Mouse (Mus musculus): ENCODE measurements around the gene B3galt6. TPM values are rescaled to one million over a fixed set of nuclear protein-coding genes. Genes with fewer than 3 reads are reported as not detected.

The B3galt6 gene
- polyA plus RNA-seq, 1 experiment from 2014 or later, result 30.4 TPM

DNA sequence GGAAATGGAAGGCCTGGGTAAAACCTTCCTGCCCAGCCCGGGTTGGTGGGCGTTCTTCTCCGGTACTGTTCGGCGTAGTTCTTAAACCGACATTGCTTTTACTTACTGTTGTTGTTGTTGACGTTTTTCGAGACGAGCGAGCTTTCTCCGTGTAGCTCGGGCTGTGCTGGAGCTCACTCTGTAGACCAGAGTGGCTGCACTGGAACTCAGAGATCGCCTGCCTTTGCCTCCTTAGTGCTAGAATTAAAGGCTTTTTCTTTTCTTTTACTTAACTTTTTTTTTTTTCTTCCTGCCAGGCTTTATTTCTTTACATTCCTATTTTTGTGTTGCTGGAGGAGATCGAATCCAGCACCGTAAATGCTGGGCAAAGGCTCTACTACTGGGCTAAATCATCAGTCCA lies 1.2 kb upstream of the B3galt6 start:
- Histone ChIP-seq H3K27me3 (replicated peaks; ENCODE audit: control insufficient read depth, insufficient read depth, low read length) (no peaks in the 10 kb centered on the region), H3K4me1 (replicated peaks; ENCODE audit: control insufficient read depth, insufficient read depth, low read length) (peaks cover 22% of the 10 kb centered on the region), H3K27ac (ENCODE audit: low read length) (peak overlapping the region; percentile 96), H3K4me2 (ENCODE audit: low read length) (peak overlapping the region; percentile 68), H3K4me3 (replicated peaks; ENCODE audit: low read length) (peak overlapping the region; percentile 61), H3K9me3 (ENCODE audit: control insufficient read depth, low read length) (no peaks in the 10 kb centered on the region), H3K36me3 (ENCODE audit: control insufficient read depth, insufficient read depth) (no peaks in the 10 kb centered on the region), H3K9ac (replicated peaks; ENCODE audit: low read depth, low read length) (peak overlapping the region; percentile 81)
- no peak for ATAC-seq
- WGBS, result 4% methylated on average over 15 of the region's 15 CpGs

- Histone ChIP-seq H3K4me2 (ENCODE audit: low read length) (peak overlapping the region; percentile 68), H3K9me3 (ENCODE audit: control insufficient read depth, low read length) (no peaks in the 10 kb centered on the region), H3K36me3 (ENCODE audit: control insufficient read depth, insufficient read depth) (no peaks in the 10 kb centered on the region), H3K9ac (replicated peaks; ENCODE audit: low read depth, low read length) (peak overlapping the region; percentile 81), H3K4me1 (replicated peaks; ENCODE audit: control insufficient read depth, insufficient read depth, low read length) (peaks cover 22% of the 10 kb centered on the region), H3K4me3 (replicated peaks; ENCODE audit: low read length) (peak overlapping the region; percentile 61), H3K27ac (ENCODE audit: low read length) (peak overlapping the region; percentile 96), H3K27me3 (replicated peaks; ENCODE audit: control insufficient read depth, insufficient read depth, low read length) (no peaks in the 10 kb centered on the region)
- peak; percentile 86 for ATAC-seq
- WGBS, result under 1% methylated on average over 70 of the region's 70 CpGs
These were observed 578 bp upstream of the B3galt6 start for GRCm38 (mm10) chr4:155992906-155993547.

DNA sequence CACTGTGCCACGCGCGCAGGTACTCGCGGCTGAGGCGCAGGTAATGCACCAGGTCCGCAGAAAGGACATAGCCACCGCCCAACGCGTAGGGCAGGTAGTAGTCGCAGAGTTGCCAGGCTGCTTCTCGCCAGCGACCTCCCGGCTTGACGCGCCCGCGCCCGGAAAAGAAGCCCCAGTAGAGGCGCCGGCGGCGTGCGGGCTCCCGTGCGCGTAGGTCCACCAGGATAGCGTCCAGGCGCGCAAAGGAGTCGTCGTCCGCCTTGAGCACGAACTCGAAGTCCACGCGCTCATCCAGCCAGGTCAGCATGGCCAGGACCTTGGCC lies 580 bp downstream of the B3galt6 start:
- peak; percentile 2; the same call in 1 of the 2 replicates for ATAC-seq
- H3K36me3 ChIP-seq (ENCODE audit: control insufficient read depth, insufficient read depth), result no peaks in the 10 kb centered on the region
- H3K4me2 ChIP-seq (ENCODE audit: low read length), result peak overlapping the region; percentile 99
- WGBS, result 29% methylated on average over 37 of the region's 37 CpGs
- H3K27ac ChIP-seq (ENCODE audit: low read length), result peak overlapping the region; percentile 95
- H3K4me1 ChIP-seq (replicated peaks; ENCODE audit: control insufficient read depth, insufficient read depth, low read length), result peaks cover 22% of the 10 kb centered on the region
- peak overlapping the region; percentile 74 for H3K4me3 ChIP-seq (replicated peaks; ENCODE audit: low read length)
- H3K27me3 ChIP-seq (replicated peaks; ENCODE audit: control insufficient read depth, insufficient read depth, low read length), result no peaks in the 10 kb centered on the region
- H3K9me3 ChIP-seq (ENCODE audit: control insufficient read depth, low read length), result no peaks in the 10 kb centered on the region
- H3K9ac ChIP-seq (replicated peaks; ENCODE audit: low read depth, low read length), result peak overlapping the region; percentile 81

GRCm38 (mm10) chr4:155991211-155991907 lies 1.1 kb downstream of the B3galt6 start:
- Histone ChIP-seq H3K9ac (replicated peaks; ENCODE audit: low read depth, low read length) (peak overlapping the region; percentile 81), H3K27ac (ENCODE audit: low read length) (peak overlapping the region; percentile 95; the same call in 1 of the 2 replicates), H3K4me3 (replicated peaks; ENCODE audit: low read length) (peak overlapping the region; percentile 74), H3K36me3 (ENCODE audit: control insufficient read depth, insufficient read depth) (no peaks in the 10 kb centered on the region), H3K4me2 (ENCODE audit: low read length) (peak overlapping the region; percentile 99), H3K4me1 (replicated peaks; ENCODE audit: control insufficient read depth, insufficient read depth, low read length) (peaks cover 22% of the 10 kb centered on the region), H3K9me3 (ENCODE audit: control insufficient read depth, low read length) (no peaks in the 10 kb centered on the region), H3K27me3 (replicated peaks; ENCODE audit: control insufficient read depth, insufficient read depth, low read length) (no peaks in the 10 kb centered on the region)
- no peak for ATAC-seq
- WGBS, result 87% methylated on average over 22 of the region's 22 CpGs

DNA sequence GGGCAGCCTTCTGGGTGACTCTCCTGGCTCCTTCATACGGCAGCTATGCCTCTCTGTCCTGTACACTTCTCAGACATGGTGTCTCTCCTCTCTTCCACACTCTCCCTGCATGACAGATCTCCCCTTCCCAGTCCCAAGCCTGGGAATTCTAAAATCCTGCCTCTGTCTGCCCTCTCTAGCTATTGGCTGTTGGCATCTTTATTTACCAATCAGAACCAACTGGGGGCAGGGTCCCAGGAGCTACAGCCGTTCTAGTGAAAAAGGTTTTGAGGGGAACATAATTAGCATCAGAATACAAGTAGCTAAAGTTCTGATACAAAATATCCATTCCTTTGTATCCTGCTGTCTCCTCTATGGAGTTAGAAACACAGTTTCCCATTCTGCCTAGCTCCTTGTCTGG lies 8.7 kb downstream of the B3galt6 start:
- no peak overlapping the region for H3K4me3 ChIP-seq (replicated peaks; ENCODE audit: low read length)
- H3K9ac ChIP-seq (replicated peaks; ENCODE audit: low read depth, low read length), result no peak overlapping the region
- WGBS, result 7% methylated on average over 2 of the region's 2 CpGs
- no peaks in the 10 kb centered on the region for H3K9me3 ChIP-seq (ENCODE audit: control insufficient read depth, low read length)
- no peaks in the 10 kb centered on the region for H3K36me3 ChIP-seq (ENCODE audit: control insufficient read depth, insufficient read depth)
- H3K27me3 ChIP-seq (replicated peaks; ENCODE audit: control insufficient read depth, insufficient read depth, low read length), result 0 out of 2 replicates have a peak, but pooled peaks cover 2% of the 10 kb centered on the region
- 0 out of 2 replicates have a peak, but pooled peaks have one; percentile 55 for ATAC-seq
- H3K4me1 ChIP-seq (replicated peaks; ENCODE audit: control insufficient read depth, insufficient read depth, low read length), result 0 out of 2 replicates have a peak, but pooled peaks cover 4% of the 10 kb centered on the region
- no peak overlapping the region for H3K27ac ChIP-seq (ENCODE audit: low read length)
- no peak overlapping the region for H3K4me2 ChIP-seq (ENCODE audit: low read length)

DNA sequence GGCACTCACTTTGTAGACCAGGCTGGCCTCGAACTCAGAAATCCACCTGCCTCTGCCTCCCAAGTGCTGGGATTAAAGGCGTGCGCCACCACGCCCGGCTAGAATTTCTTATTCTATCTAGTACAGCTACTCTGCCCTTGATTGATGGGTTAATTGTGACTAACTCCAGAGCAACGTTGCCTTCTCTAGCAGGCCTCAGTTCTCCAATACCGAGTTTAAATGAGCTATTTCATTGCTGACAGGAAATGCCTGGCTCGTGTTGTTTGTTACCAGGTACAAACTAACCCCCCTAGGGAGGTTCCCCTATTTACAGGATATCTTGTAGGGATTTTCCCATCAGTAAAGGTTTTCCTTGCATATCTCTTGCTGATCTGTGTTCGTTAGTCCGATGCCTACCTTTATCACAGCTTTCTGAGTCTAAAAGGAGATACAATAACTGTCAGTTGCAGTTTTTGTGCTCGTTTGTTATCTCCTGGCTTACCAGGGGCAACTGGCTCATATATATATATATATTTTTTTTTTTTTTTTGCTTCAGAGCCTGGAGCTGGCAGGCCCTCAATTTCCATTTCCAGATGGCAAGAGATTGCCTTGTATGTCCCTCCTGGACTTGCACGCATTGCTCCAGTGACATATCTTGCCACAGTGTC lies 10.9 kb downstream of the B3galt6 start:
- H3K27me3 ChIP-seq (replicated peaks; ENCODE audit: control insufficient read depth, insufficient read depth, low read length), result 0 out of 2 replicates have a peak, but pooled peaks cover 2% of the 10 kb centered on the region
- no peak overlapping the region for H3K9ac ChIP-seq (replicated peaks; ENCODE audit: low read depth, low read length)
- H3K4me1 ChIP-seq (replicated peaks; ENCODE audit: control insufficient read depth, insufficient read depth, low read length), result 0 out of 2 replicates have a peak, but pooled peaks cover 4% of the 10 kb centered on the region
- ATAC-seq, result no peak
- no peak overlapping the region for H3K4me3 ChIP-seq (replicated peaks; ENCODE audit: low read length)
- WGBS, result 75% methylated on average over 12 of the region's 12 CpGs
- H3K27ac ChIP-seq (ENCODE audit: low read length), result no peak overlapping the region
- no peak overlapping the region for H3K4me2 ChIP-seq (ENCODE audit: low read length)
- H3K36me3 ChIP-seq (ENCODE audit: control insufficient read depth, insufficient read depth), result no peaks in the 10 kb centered on the region
- H3K9me3 ChIP-seq (ENCODE audit: control insufficient read depth, low read length), result no peaks in the 10 kb centered on the region

DNA sequence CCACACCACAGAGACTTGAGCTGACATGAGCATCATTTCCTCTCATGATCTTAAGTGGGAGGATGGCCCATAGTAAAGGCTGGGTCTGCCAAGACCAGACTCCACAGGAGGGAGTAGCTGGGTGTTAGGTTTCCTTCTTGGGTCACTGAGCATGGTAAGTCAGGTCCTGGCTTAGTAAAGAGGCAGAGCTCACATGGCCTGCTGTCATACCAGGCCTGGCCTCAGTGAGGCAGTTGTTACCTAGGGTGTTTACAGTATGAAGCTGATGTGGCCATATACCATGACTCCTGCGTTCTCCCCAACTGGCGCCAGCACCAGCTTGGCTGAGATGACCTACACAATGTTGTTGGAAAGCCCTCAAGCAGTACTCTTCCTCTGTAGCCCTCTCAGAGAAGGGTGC lies 19.2 kb downstream of the B3galt6 start:
- Histone ChIP-seq H3K9me3 (ENCODE audit: control insufficient read depth, low read length) (no peaks in the 10 kb centered on the region), H3K27me3 (replicated peaks; ENCODE audit: control insufficient read depth, insufficient read depth, low read length) (no peaks in the 10 kb centered on the region), H3K4me3 (replicated peaks; ENCODE audit: low read length) (no peak overlapping the region), H3K9ac (replicated peaks; ENCODE audit: low read depth, low read length) (no peak overlapping the region), H3K36me3 (ENCODE audit: control insufficient read depth, insufficient read depth) (no peaks in the 10 kb centered on the region), H3K4me1 (replicated peaks; ENCODE audit: control insufficient read depth, insufficient read depth, low read length) (no peaks in the 10 kb centered on the region), H3K4me2 (ENCODE audit: low read length) (no peak overlapping the region), H3K27ac (ENCODE audit: low read length) (no peak overlapping the region)
- 84% methylated on average over 2 of the region's 2 CpGs for WGBS
- ATAC-seq, result no peak

GRCm38 (mm10) chr4:155972651-155973050 lies 19.8 kb downstream of the B3galt6 start:
- 44% methylated on average over 6 of the region's 6 CpGs for WGBS
- no peak for ATAC-seq

DNA sequence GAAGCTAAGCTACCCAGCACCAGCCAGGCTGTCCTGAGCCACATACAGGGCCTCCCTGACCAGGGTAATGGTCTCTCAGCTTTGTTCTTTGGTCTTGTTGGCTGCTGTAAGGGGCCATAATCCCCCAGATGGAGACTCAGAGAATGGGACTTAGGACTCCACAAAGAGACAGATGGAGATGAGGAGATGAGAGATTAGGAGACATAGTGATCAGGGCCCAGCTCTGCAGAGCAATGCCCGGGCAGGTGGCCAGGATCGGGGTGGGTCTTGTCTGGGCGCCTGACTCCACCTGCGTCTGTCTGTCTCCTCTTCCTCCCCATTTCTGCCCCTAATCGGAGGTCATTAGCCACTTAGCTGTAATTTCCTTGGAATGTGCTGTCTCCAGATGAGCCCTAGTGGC lies 22.2 kb downstream of the B3galt6 start:
- 91% methylated on average over 5 of the region's 5 CpGs for WGBS
- Histone ChIP-seq H3K4me2 (ENCODE audit: low read length) (no peak overlapping the region), H3K36me3 (ENCODE audit: control insufficient read depth, insufficient read depth) (no peaks in the 10 kb centered on the region), H3K4me1 (replicated peaks; ENCODE audit: control insufficient read depth, insufficient read depth, low read length) (no peaks in the 10 kb centered on the region), H3K4me3 (replicated peaks; ENCODE audit: low read length) (no peak overlapping the region), H3K27ac (ENCODE audit: low read length) (no peak overlapping the region), H3K9me3 (ENCODE audit: control insufficient read depth, low read length) (no peaks in the 10 kb centered on the region), H3K9ac (replicated peaks; ENCODE audit: low read depth, low read length) (no peak overlapping the region), H3K27me3 (replicated peaks; ENCODE audit: control insufficient read depth, insufficient read depth, low read length) (no peaks in the 10 kb centered on the region)
- no peak for ATAC-seq

More at GRCm38 (mm10) chr4:155972651-155973050, 19.8 kb downstream of the B3galt6 start:
- no peak overlapping the region for H3K4me3 ChIP-seq (replicated peaks; ENCODE audit: low read length)
- no peaks in the 10 kb centered on the region for H3K27me3 ChIP-seq (replicated peaks; ENCODE audit: control insufficient read depth, insufficient read depth, low read length)
- H3K4me1 ChIP-seq (replicated peaks; ENCODE audit: control insufficient read depth, insufficient read depth, low read length), result no peaks in the 10 kb centered on the region
- H3K4me2 ChIP-seq (ENCODE audit: low read length), result no peak overlapping the region
- H3K9me3 ChIP-seq (ENCODE audit: control insufficient read depth, low read length), result no peaks in the 10 kb centered on the region
- no peak overlapping the region for H3K27ac ChIP-seq (ENCODE audit: low read length)
- no peaks in the 10 kb centered on the region for H3K36me3 ChIP-seq (ENCODE audit: control insufficient read depth, insufficient read depth)
- H3K9ac ChIP-seq (replicated peaks; ENCODE audit: low read depth, low read length), result no peak overlapping the region

Measured in forebrain, embryonic 16.5 days (tissue).